Mouse (Mus musculus) lung, postnatal 0 days (tissue): ENCODE results near the gene Ablim1. TPM values are rescaled to one million over a fixed set of nuclear protein-coding genes. Genes with fewer than 3 reads are reported as not detected.
A peak's percentile ranks its signal among the peaks of the same experiment; 100 is the strongest.

Source experiments
- ATAC-seq: fragments of 200-750 bp; cut with Nextera tagmentation; 2 replicates; pipeline ENCODE4 v1.8.0; 2017; ENCODE audit warnings: moderate library complexity
- DNase-seq: peaks from one replicate; pipeline ENCODE4 v3.0.0-alpha.2; 2016; ENCODE audit warnings: low spot score
- H3K27ac ChIP-seq: fragments of 300-500 bp; sonication (generic); 2 replicates; pipeline ENCODE4 v1.5.1; 2014; ENCODE audit warnings: antibody characterized with exemption, mild to moderate bottlenecking, low read length, mixed read lengths
- H3K27me3 ChIP-seq: fragments of 300-500 bp; sonication (generic); replicated peaks from 2 replicates; pipeline ENCODE4 v1.6.1; 2014; ENCODE audit warnings: low read length, mixed read lengths; ENCODE audit not compliant: insufficient read depth
- H3K36me3 ChIP-seq: fragments of 300-500 bp; sonication (generic); 2 replicates; pipeline ENCODE4 v1.6.1; 2014; ENCODE audit warnings: low read length, mixed read lengths; ENCODE audit not compliant: insufficient read depth
- H3K4me1 ChIP-seq: fragments of 300-500 bp; sonication (generic); 2 replicates; pipeline ENCODE4 v1.6.1; 2014; ENCODE audit warnings: antibody characterized with exemption, low read depth, low read length, mixed read lengths; ENCODE audit not compliant: insufficient read depth
- H3K4me2 ChIP-seq: fragments of 300-500 bp; sonication (generic); replicated peaks from 2 replicates; pipeline ENCODE4 v1.6.1; 2014; ENCODE audit warnings: low read depth, mild to moderate bottlenecking, low read length, moderate library complexity, mixed read lengths
- H3K4me3 ChIP-seq: fragments of 300-500 bp; sonication (generic); 2 replicates; pipeline ENCODE4 v1.5.1; 2014; ENCODE audit warnings: low read depth, low read length
- H3K9ac ChIP-seq: fragments of 300-500 bp; sonication (generic); replicated peaks from 2 replicates; pipeline ENCODE4 v1.6.1; 2014; ENCODE audit warnings: low read depth, mild to moderate bottlenecking
- H3K9me3 ChIP-seq: fragments of 300-500 bp; sonication (generic); 2 replicates; pipeline ENCODE4 v1.6.1; 2016; ENCODE audit warnings: low read length, mixed read lengths
- CTCF ChIP-seq: IDR thresholded peaks from 2 replicates; pipeline ENCODE4 v1.5.1; 2016; ENCODE audit warnings: antibody characterized with exemption, mild to moderate bottlenecking
- EP300 ChIP-seq: IDR thresholded peaks from 2 replicates; pipeline ENCODE4 v1.6.1; 2016; ENCODE audit warnings: antibody characterized with exemption, mild to moderate bottlenecking, control low read depth
- WGBS: fragments of 180-500 bp; shearing (Covaris S2); extraction: QIAGEN DNeasy Blood & Tissue Kit; methylation state at CpG from one replicate; pipeline ENCODE4 v1.1.7; 2014; 5-methylcytosine and 5-hydroxymethylcytosine counted together
- polyA plus RNA-seq: library from polyadenylated mRNA; unstranded; fragments of >200 nt; fragmentation: Nextera tagmentation; extraction: Ambion mirVana; gene quantifications from 2 replicates; pipeline ENCODE4 v1.2.1, GENCODE M21; 2015

Gene Ablim1
- polyA plus RNA-seq, 1 experiment from 2014 or later, result 50.1 TPM

DNA sequence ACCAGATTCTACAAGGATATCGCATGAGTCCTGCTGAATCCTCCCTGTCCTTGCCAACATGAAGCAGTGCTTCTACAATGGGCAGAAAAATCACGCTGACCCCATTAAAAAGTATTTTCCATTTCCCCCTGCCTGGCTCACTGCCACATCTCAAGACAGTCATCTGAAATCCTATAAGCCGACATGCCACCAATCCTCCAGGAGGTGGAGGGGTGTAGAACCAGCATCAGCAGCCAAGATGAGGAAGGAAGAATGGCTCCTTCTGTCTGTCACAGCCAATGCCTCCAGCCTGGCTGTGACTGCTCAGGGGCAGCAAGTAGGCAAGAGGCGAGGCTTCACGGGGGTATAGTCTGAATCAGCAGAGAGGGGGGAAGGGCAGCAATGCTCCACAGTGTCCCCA is 47.2 kb downstream of the Ablim1 start:
- no peak for ATAC-seq
- no peak for TF ChIP-seq EP300
- peak; percentile 10; the same call in 1 of the 2 replicates for TF ChIP-seq CTCF
- 58% methylated on average over 5 of the region's 5 CpGs for WGBS
- H3K9me3 ChIP-seq, result no peaks in the 10 kb centered on the region
- H3K9ac ChIP-seq, result no peak overlapping the region
- H3K4me2 ChIP-seq, result no peak overlapping the region
- H3K27me3 ChIP-seq, result no peaks in the 10 kb centered on the region
- H3K36me3 ChIP-seq, result no peaks in the 10 kb centered on the region
- no peak overlapping the region for H3K4me3 ChIP-seq
- no peak overlapping the region for H3K27ac ChIP-seq
- no peak for DNase-seq
- peaks cover 4% of the 10 kb centered on the region; the same call in 1 of the 2 replicates for H3K4me1 ChIP-seq

DNA sequence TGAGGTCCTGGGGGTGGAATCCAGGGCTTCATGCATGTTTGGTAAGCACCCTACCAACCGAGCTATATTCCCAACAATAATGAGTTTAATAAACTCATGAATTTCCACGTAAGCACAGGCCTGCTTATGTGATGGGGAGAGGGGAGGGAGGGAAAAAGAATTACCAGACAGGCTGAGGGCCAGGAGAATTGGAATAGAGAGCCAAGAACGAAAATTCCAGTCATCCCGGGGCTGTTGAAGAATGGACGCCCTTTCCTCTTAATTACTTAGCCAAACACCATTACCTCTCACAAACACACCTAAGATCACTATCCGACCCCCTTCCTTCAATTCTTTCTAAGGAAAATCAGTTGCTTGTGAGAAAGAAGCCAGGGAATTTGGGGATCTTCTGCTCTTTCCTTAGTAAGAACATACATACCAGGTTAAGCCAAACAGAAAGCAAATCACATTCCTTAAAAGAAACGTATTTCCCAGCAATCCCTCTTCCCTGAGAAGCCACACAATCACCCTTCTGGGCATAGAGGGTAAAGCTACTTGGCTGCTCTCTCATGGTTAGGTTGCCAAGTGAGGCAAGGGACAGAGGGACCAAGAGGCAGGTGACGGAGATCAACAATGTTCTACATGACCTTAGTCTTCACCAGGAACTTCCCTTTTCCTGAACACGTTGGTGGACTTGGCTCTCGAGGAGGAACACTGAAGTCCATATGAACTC is 48.2 kb downstream of the Ablim1 start:
- no peak overlapping the region for H3K4me2 ChIP-seq
- no peaks in the 10 kb centered on the region for H3K27me3 ChIP-seq
- H3K27ac ChIP-seq, result no peak overlapping the region
- H3K4me3 ChIP-seq, result no peak overlapping the region
- no peak overlapping the region for H3K9ac ChIP-seq
- TF ChIP-seq CTCF, result no peak
- no peak for TF ChIP-seq EP300
- H3K4me1 ChIP-seq, result 0 out of 2 replicates have a peak, but pooled peaks cover 4% of the 10 kb centered on the region
- ATAC-seq (no peak), DNase-seq (no peak)
- 64% methylated on average over 10 of the region's 10 CpGs for WGBS
- no peaks in the 10 kb centered on the region for H3K9me3 ChIP-seq
- no peaks in the 10 kb centered on the region for H3K36me3 ChIP-seq

DNA sequence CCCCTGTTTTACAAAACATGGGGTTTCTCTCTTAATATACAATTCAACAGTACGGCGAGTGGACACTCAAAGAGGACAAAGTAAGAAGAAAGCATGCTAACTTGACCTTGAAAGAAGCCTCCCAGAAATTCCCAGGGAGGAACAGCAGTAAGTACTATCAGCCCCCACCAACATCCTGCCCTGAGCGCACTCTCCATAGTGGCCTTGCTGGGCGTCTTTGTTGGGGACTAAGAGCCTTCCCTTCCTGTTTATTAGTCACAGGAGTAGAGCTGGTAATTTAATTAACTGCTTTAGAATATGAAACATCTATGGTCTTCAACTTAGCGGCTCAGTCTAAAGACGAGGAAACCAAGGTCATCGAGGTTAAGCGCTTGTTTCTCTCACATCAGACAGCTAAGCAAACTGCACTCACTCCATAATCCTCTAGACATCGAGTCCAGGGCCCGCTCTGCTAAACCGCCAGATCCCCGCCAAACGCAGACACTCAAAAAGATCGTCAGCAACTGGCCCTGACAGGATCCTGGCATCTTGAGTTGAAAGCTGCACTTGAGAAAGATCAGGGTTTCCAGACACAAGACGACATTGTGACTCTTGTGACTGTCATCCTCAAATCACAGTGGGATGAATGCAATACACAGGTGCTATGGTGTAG is 50.3 kb downstream of the Ablim1 start:
- Histone ChIP-seq H3K9ac (no peak overlapping the region), H3K4me2 (0 out of 2 replicates have a peak overlapping the region, but pooled peaks have one; percentile 9), H3K9me3 (no peaks in the 10 kb centered on the region), H3K4me3 (no peak overlapping the region), H3K27ac (peak overlapping the region; percentile 43; the same call in 1 of the 2 replicates), H3K36me3 (no peaks in the 10 kb centered on the region), H3K4me1 (0 out of 2 replicates have a peak, but pooled peaks cover 4% of the 10 kb centered on the region), H3K27me3 (no peaks in the 10 kb centered on the region)
- peak; percentile 79 for DNase-seq
- ATAC-seq, result peak; percentile 82
- TF ChIP-seq CTCF, result no peak
- peak; percentile 65 for TF ChIP-seq EP300
- WGBS, result 30% methylated on average over 15 of the region's 15 CpGs

DNA sequence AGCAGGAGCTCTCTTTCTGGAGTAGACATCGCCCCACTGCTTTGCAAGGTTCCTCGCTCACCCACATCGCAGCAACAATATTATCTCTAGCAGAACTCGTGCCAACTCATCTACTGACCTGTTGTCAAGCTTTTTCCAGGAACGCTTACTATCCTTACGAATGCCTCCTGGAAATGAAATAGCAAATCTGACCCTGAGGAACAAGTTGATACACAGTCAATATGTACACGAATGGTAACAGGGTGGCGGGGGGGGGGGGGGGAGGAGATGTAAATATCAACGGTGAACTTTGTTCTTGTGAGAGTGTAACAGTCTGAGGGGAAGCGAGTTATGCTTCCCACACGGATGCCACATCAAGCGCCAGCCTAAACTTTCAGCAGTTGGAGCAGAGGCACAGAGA is 56.9 kb downstream of the Ablim1 start:
- H3K9me3 ChIP-seq, result no peaks in the 10 kb centered on the region
- no peak overlapping the region for H3K27ac ChIP-seq
- H3K27me3 ChIP-seq, result no peaks in the 10 kb centered on the region
- H3K4me1 ChIP-seq, result no peaks in the 10 kb centered on the region
- H3K4me3 ChIP-seq, result no peak overlapping the region
- DNase-seq (no peak), ATAC-seq (no peak)
- 73% methylated on average over 12 of the region's 12 CpGs for WGBS
- no peak overlapping the region for H3K9ac ChIP-seq
- no peaks in the 10 kb centered on the region for H3K36me3 ChIP-seq
- H3K4me2 ChIP-seq, result no peak overlapping the region
- no peak for TF ChIP-seq CTCF
- TF ChIP-seq EP300, result no peak

DNA sequence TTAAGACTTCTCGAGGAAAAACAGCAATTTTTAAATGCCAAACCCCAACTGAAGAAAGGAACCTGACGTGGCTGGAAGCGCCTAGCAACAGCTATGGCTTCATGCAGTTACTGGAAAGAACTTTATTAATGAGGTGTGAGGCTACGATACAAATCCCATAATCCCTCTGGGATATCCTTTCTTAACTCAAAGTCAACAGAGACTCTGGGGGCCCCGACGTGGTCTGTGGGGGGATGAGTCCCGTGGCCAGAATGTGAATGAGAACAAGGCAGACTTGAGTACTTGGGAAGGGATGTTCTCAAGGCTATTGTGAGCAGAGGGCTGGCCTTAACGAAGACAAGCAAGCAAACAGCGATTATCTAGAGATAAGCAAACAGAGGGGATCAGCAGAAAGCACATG is 58.1 kb downstream of the Ablim1 start:
- H3K4me1 ChIP-seq, result no peaks in the 10 kb centered on the region
- ATAC-seq, result peak; percentile 40
- WGBS, result 30% methylated on average over 9 of the region's 9 CpGs
- peak; percentile 62 for DNase-seq
- no peaks in the 10 kb centered on the region for H3K27me3 ChIP-seq
- H3K27ac ChIP-seq, result no peak overlapping the region
- H3K4me3 ChIP-seq, result no peak overlapping the region
- TF ChIP-seq CTCF (no peak), EP300 (no peak)
- no peaks in the 10 kb centered on the region for H3K9me3 ChIP-seq
- no peaks in the 10 kb centered on the region for H3K36me3 ChIP-seq
- H3K4me2 ChIP-seq, result no peak overlapping the region
- H3K9ac ChIP-seq, result no peak overlapping the region

DNA sequence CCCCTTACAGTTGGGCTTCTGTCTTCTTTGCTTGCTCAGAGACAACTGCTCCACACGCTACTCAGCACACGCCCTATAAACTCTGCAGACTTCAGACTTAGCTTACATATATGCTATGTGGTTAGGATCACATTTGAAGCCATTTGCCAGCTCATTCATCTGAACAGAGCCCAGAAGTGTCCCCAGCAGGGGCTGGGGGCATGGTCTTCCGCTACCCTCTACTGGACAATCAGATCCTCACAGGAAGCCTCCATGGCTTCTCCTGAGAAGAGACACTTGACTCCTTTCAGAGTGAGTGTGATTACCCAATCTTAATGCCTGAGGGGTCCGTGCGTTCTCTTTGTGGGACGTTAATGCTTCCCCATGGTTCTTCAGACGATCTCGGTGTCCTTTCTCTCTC is 59.6 kb downstream of the Ablim1 start:
- H3K27me3 ChIP-seq, result no peaks in the 10 kb centered on the region
- DNase-seq (peak; percentile 83), ATAC-seq (peak; percentile 83)
- no peaks in the 10 kb centered on the region for H3K36me3 ChIP-seq
- no peak overlapping the region for H3K9ac ChIP-seq
- no peak overlapping the region for H3K4me2 ChIP-seq
- TF ChIP-seq CTCF, result peak; percentile 82
- no peak for TF ChIP-seq EP300
- H3K27ac ChIP-seq, result no peak overlapping the region
- no peaks in the 10 kb centered on the region for H3K4me1 ChIP-seq
- no peak overlapping the region for H3K4me3 ChIP-seq
- no peaks in the 10 kb centered on the region for H3K9me3 ChIP-seq
- WGBS, result 61% methylated on average over 8 of the region's 8 CpGs
